Mouse (Mus musculus) neural tube, embryonic 12.5 days (tissue): ENCODE measurements around the gene Ate1. TPM values are rescaled to one million over a fixed set of nuclear protein-coding genes. Genes with fewer than 3 reads are reported as not detected.

Experiments used
- ATAC-seq: fragments of 200-750 bp; cut with Nextera tagmentation; 2 replicates; pipeline ENCODE4 v1.8.0; 2017; ENCODE audit warnings: low read depth, mild to moderate bottlenecking, moderate TSS enrichment, moderate library complexity; ENCODE audit not compliant: low FRiP score
- H3K27ac ChIP-seq: fragments of 300-500 bp; sonication (generic); 2 replicates; pipeline ENCODE4 v1.5.1; 2016
- H3K27me3 ChIP-seq: fragments of 300-500 bp; sonication (generic); replicated peaks from 2 replicates; pipeline ENCODE4 v1.6.1; 2016; ENCODE audit warnings: mild to moderate bottlenecking
- H3K36me3 ChIP-seq: fragments of 300-500 bp; sonication (generic); 2 replicates; pipeline ENCODE4 v1.6.1; 2016; ENCODE audit warnings: mild to moderate bottlenecking
- H3K4me1 ChIP-seq: fragments of 300-500 bp; sonication (generic); 2 replicates; pipeline ENCODE4 v1.6.1; 2016
- H3K4me2 ChIP-seq: fragments of 300-500 bp; sonication (generic); replicated peaks from 2 replicates; pipeline ENCODE4 v1.6.1; 2016; ENCODE audit warnings: mild to moderate bottlenecking
- H3K4me3 ChIP-seq: fragments of 300-500 bp; sonication (generic); 2 replicates; pipeline ENCODE4 v1.5.1; 2016
- H3K9ac ChIP-seq: fragments of 300-500 bp; sonication (generic); 2 replicates; pipeline ENCODE4 v1.6.1; 2016; ENCODE audit warnings: mild to moderate bottlenecking
- H3K9me3 ChIP-seq: fragments of 300-500 bp; sonication (generic); 2 replicates; pipeline ENCODE4 v1.6.1; 2016; ENCODE audit warnings: mild to moderate bottlenecking
- WGBS: fragments of 180-500 bp; shearing (Covaris S2); methylation state at CpG from one replicate; pipeline ENCODE4 v1.1.7; 2016; 5-methylcytosine and 5-hydroxymethylcytosine counted together
- polyA plus RNA-seq: library from polyadenylated mRNA; unstranded; fragments of >200 nt; fragmentation: Nextera tagmentation; extraction: Ambion mirVana; gene quantifications from 2 replicates; pipeline ENCODE4 v1.2.1, GENCODE M21; 2016

The Ate1 gene
- polyA plus RNA-seq, 1 experiment from 2014 or later, result 62.7 TPM

DNA sequence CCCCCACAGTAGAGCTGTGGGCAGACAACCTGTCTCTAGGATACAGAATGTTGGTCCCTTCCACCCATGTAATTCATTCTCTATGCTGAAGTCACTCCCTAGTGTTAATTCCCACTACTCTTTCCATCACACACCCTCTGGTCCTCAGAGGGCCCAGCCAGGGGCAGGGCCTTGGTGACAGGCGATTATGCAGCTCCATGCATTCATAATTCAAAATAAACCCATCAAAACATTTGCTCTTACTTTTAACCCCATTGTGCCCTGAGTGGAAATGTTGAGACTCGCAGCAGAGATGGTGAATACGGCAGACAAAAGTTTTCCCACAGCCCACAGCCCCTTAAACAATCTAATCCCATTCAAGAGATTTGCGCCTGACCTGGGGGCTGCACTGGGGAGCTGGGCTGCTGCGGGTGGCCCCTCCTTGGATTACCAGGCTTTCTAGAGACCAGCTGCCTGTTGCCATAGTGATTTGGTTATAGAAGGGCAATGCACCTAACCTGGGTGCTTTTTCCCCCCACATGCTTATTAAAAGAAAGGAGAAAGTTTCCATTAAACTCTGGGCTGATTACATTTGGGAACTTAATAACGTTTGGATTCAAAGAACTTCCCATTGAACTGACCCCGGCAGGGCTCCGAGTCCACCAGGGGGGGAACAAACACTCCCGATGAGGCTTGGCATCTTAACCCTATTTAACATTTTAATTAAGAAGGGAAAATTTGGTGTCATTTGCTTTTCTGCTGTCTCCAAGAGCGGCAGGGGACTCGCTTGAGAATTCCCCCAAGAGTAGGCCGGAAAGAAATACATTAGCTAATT is 152.7 kb downstream of the Ate1 start:
- Histone ChIP-seq H3K4me3 (no peak overlapping the region), H3K36me3 (no peaks in the 10 kb centered on the region), H3K4me1 (peaks cover 37% of the 10 kb centered on the region), H3K9ac (no peak overlapping the region), H3K27ac (no peak overlapping the region), H3K9me3 (peaks cover 14% of the 10 kb centered on the region; the same call in 1 of the 2 replicates), H3K27me3 (no peaks in the 10 kb centered on the region), H3K4me2 (peak overlapping the region; percentile 51; the same call in 1 of the 2 replicates)
- peak; percentile 84 for ATAC-seq
- WGBS, result 12% methylated on average over 12 of the region's 12 CpGs

- no peaks in the 10 kb centered on the region for H3K27me3 ChIP-seq
- peaks cover 10% of the 10 kb centered on the region; the same call in 1 of the 2 replicates for H3K9me3 ChIP-seq
- peaks cover 37% of the 10 kb centered on the region for H3K4me1 ChIP-seq
- H3K27ac ChIP-seq, result no peak overlapping the region
- H3K4me2 ChIP-seq, result no peak overlapping the region
- no peak overlapping the region for H3K4me3 ChIP-seq
- no peak overlapping the region for H3K9ac ChIP-seq
- ATAC-seq, result no peak
- WGBS, result 97% methylated on average over 10 of the region's 10 CpGs
- no peaks in the 10 kb centered on the region for H3K36me3 ChIP-seq
Measured at GRCm38 (mm10) chr7:130365711-130366110, 154.5 kb downstream of the Ate1 start.

Other genes with a start within 250 kb of the Ate1 start
- gene Nsmce4a, start 52.7 kb upstream of the Ate1 start, polyA plus RNA-seq, result 138 and 143 TPM in 2 replicates
- gene Tacc2, start 57.1 kb upstream of the Ate1 start, polyA plus RNA-seq, result 74.3 and 85.5 TPM in 2 replicates